Mouse (Mus musculus) olfactory bulb, adult 2 months (tissue): Measurements from ENCODE around the gene Lats1.

Experiments used
- CTCF ChIP-seq: fragments of 200-500 bp; IDR thresholded peaks from 2 replicates; pipeline ENCODE4 v1.5.1; 2012; ENCODE audit warnings: low read depth, mild to moderate bottlenecking, low read length, moderate library complexity; ENCODE audit not compliant: insufficient read depth
- POLR2A ChIP-seq: fragments of 200-500 bp; IDR thresholded peaks from 2 replicates; pipeline ENCODE4 v1.6.1; 2012; ENCODE audit warnings: mild to moderate bottlenecking, low read depth, low read length, moderate library complexity; ENCODE audit not compliant: insufficient read depth

DNA sequence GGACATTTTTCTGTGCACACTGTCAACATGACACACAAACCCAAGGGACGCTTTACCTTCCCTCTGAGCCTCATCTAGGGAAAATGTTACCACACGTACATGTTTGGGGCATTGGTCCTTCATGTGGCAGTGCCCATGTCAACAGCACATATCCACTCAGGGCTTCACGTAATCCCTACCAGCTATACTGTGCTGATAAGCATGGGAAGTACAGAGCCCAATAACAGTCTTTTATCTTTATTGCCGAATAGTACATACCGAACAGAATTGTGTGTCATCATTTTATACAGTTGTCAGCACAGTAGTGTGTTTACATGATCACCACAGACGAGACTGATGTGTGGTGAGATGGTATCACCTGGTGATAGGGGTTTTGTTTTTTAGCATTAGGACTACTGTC lies 5.9 kb downstream of the Lats1 start:
- no peak for TF ChIP-seq POLR2A
- no peak for TF ChIP-seq CTCF
